In genomic region chr9:32468313-32468712, GRCm38 (mm10) we compare ENCODE assay signal across 11 mouse cellular contexts.
"Had no signal": no experiment of that assay in that cellular context is flagged by ENCODE, and none has a peak within 500 bp of the region (broad histone marks: within the 10 kb centered on the region; RNA-seq: fewer than 3 reads in every experiment).

No protein-coding gene starts in this region.

- H3K9ac ChIP-seq: limb, embryonic 12.5 days; liver, embryonic 12.5 days; midbrain, embryonic 12.5 days; stomach, embryonic 15.5 days had no signal

- H3K36me3 ChIP-seq: midbrain, embryonic 12.5 days; stomach, embryonic 15.5 days had no signal

- H3K4me2 ChIP-seq: limb, embryonic 12.5 days; liver, embryonic 12.5 days; midbrain, embryonic 12.5 days; stomach, embryonic 15.5 days had no signal

- H3K27me3 ChIP-seq: limb, embryonic 12.5 days; liver, embryonic 12.5 days; midbrain, embryonic 12.5 days; stomach, embryonic 15.5 days had no signal

- DNase-seq: kidney, adult 18-20 months; kidney, postnatal 25 days; layer of hippocampus, adult 9-11 months; layer of hippocampus, postnatal 36 days; right cerebral cortex, postnatal 14 days; thymus, adult 2 months; thymus, postnatal 25 days had no signal

- H3K27ac ChIP-seq: liver, embryonic 12.5 days; midbrain, embryonic 12.5 days; stomach, embryonic 15.5 days had no signal

- H3K4me3 ChIP-seq: limb, embryonic 12.5 days; liver, embryonic 12.5 days; midbrain, embryonic 12.5 days; stomach, embryonic 15.5 days had no signal

- H3K9me3 ChIP-seq: limb, embryonic 12.5 days; liver, embryonic 12.5 days; midbrain, embryonic 12.5 days; stomach, embryonic 15.5 days had no signal

- ATAC-seq: liver, embryonic 12.5 days had no signal
